Mouse (Mus musculus): Measurements from ENCODE around the gene Hcar2.

DNA sequence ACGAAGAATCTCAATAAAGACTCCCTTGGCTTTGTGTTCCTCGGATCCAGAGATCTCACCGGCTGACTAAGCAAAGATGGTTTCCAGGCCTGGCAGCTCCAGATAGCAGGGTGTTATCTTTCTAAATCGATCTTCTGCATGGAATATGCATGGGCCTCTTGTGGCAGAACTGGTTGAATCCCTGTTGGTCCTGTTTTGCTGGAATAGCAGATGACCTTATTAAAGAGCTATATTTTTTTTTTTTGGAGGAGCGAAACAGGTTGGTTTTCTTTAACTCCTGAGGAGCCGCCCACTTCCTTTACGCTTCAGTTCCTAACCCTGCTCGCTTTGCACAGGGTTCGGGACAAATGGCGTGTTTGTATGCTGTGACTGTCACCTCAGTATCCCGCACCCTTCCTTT is 31.1 kb upstream of the Hcar2 start:
- TF ChIP-seq CTCF (IDR thresholded peaks at IDR 0.05; ENCODE audit: control insufficient read depth, insufficient read depth, insufficient replicate concordance, low read depth, low read length) (no peak), POLR2A (IDR thresholded peaks at IDR 0.05; ENCODE audit: control insufficient read depth, low read depth, low read length) (no peak)
